Mouse (Mus musculus): ENCODE results near the gene Mrpl36.

Mrpl36 gene

GRCm38 (mm10) chr13:73327827-73328698, at the start of gene Mrpl36, which contains the start of gene Ndufs6:
Gene Mrpl36, plus strand, starts transcription at chr13:73328513.
Gene Ndufs6, minus strand, starts transcription at chr13:73328542.
- TF ChIP-seq GATA4 (IDR thresholded peaks at IDR 0.05; ENCODE audit: insufficient replicate concordance, low read length), result peak; percentile 16; the same call in 1 of the 2 replicates

- no peak for TF ChIP-seq GATA4 (IDR thresholded peaks at IDR 0.05; ENCODE audit: insufficient replicate concordance, low read length)
Measured at GRCm38 (mm10) chr13:73279196-73279595, 49.1 kb upstream of the Mrpl36 start.

- TF ChIP-seq GATA4 (IDR thresholded peaks at IDR 0.05; ENCODE audit: insufficient replicate concordance, low read length), result no peak
Measured at GRCm38 (mm10) chr13:73282407-73282806, 45.9 kb upstream of the Mrpl36 start.

GRCm38 (mm10) chr13:73283534-73283933, 44.8 kb upstream of the Mrpl36 start:
- TF ChIP-seq GATA4 (IDR thresholded peaks at IDR 0.05; ENCODE audit: insufficient replicate concordance, low read length), result no peak

GRCm38 (mm10) chr13:73290206-73290605, 38.1 kb upstream of the Mrpl36 start:
- TF ChIP-seq GATA4 (IDR thresholded peaks at IDR 0.05; ENCODE audit: insufficient replicate concordance, low read length), result no peak

- TF ChIP-seq GATA4 (IDR thresholded peaks at IDR 0.05; ENCODE audit: insufficient replicate concordance, low read length), result no peak
Measured at GRCm38 (mm10) chr13:73291102-73291501, 37.2 kb upstream of the Mrpl36 start.

GRCm38 (mm10) chr13:73298717-73299116, 29.6 kb upstream of the Mrpl36 start:
- TF ChIP-seq GATA4 (IDR thresholded peaks at IDR 0.05; ENCODE audit: insufficient replicate concordance, low read length), result no peak

- no peak for TF ChIP-seq GATA4 (IDR thresholded peaks at IDR 0.05; ENCODE audit: insufficient replicate concordance, low read length)
Measured at GRCm38 (mm10) chr13:73299322-73299721, 29.0 kb upstream of the Mrpl36 start.

- no peak for TF ChIP-seq GATA4 (IDR thresholded peaks at IDR 0.05; ENCODE audit: insufficient replicate concordance, low read length)
Measured at GRCm38 (mm10) chr13:73304729-73305128, 23.6 kb upstream of the Mrpl36 start.

GRCm38 (mm10) chr13:73305398-73306084, 22.8 kb upstream of the Mrpl36 start:
- TF ChIP-seq GATA4 (IDR thresholded peaks at IDR 0.05; ENCODE audit: insufficient replicate concordance, low read length), result no peak

- TF ChIP-seq GATA4 (IDR thresholded peaks at IDR 0.05; ENCODE audit: insufficient replicate concordance, low read length), result no peak
Measured at GRCm38 (mm10) chr13:73306085-73306410, 22.3 kb upstream of the Mrpl36 start.

GRCm38 (mm10) chr13:73306430-73306829, 21.9 kb upstream of the Mrpl36 start:
- TF ChIP-seq GATA4 (IDR thresholded peaks at IDR 0.05; ENCODE audit: insufficient replicate concordance, low read length), result no peak

GRCm38 (mm10) chr13:73310183-73310929, 18.0 kb upstream of the Mrpl36 start:
- no peak for TF ChIP-seq GATA4 (IDR thresholded peaks at IDR 0.05; ENCODE audit: insufficient replicate concordance, low read length)

- TF ChIP-seq GATA4 (IDR thresholded peaks at IDR 0.05; ENCODE audit: insufficient replicate concordance, low read length), result no peak
Measured at GRCm38 (mm10) chr13:73320048-73320447, 8.3 kb upstream of the Mrpl36 start.

GRCm38 (mm10) chr13:73322626-73323025, 5.7 kb upstream of the Mrpl36 start:
- no peak for TF ChIP-seq GATA4 (IDR thresholded peaks at IDR 0.05; ENCODE audit: insufficient replicate concordance, low read length)

All from liver, adult (tissue).